Mouse (Mus musculus) limb, embryonic 11.5 days (tissue): ENCODE measurements at regions not wholly inside any gene's neighbourhood (a gene's known extent, or its start where the extent isn't known, plus 50 kb on each side); places are given as distances from the start of the nearest gene placed in this dataset.

ENCODE experiments used
- ATAC-seq: fragments of 200-750 bp; cut with Nextera tagmentation; 2 replicates; pipeline ENCODE4 v1.8.0; 2017; ENCODE audit warnings: low read depth; ENCODE audit not compliant: insufficient number of reproducible peaks, low FRiP score, low TSS enrichment
- DNase-seq: peaks from one replicate; pipeline ENCODE4 v3.0.0-alpha.2; 2015; ENCODE audit warnings: low spot score
- H3K27ac ChIP-seq: fragments of 300-500 bp; sonication (generic); replicated peaks from 2 replicates; pipeline ENCODE4 v1.5.1; 2014; ENCODE audit warnings: low read depth, mild to moderate bottlenecking, low read length
- H3K27me3 ChIP-seq: fragments of 300-500 bp; sonication (generic); 2 replicates; pipeline ENCODE4 v1.6.1; 2014; ENCODE audit warnings: mild to moderate bottlenecking, low read length, mixed read lengths; ENCODE audit not compliant: control insufficient read depth, insufficient read depth
- H3K36me3 ChIP-seq: fragments of 300-500 bp; sonication (generic); 2 replicates; pipeline ENCODE4 v1.6.1; 2014; ENCODE audit warnings: mild to moderate bottlenecking, low read length, moderate library complexity, mixed read lengths; ENCODE audit not compliant: control insufficient read depth, insufficient read depth
- H3K4me1 ChIP-seq: fragments of 300-500 bp; sonication (generic); 2 replicates; pipeline ENCODE4 v1.6.1; 2014; ENCODE audit warnings: low read length, mixed read lengths; ENCODE audit not compliant: control insufficient read depth, insufficient read depth
- H3K4me2 ChIP-seq: fragments of 300-500 bp; sonication (generic); 2 replicates; pipeline ENCODE4 v1.6.1; 2014; ENCODE audit warnings: low read depth, mild to moderate bottlenecking, moderate library complexity; ENCODE audit not compliant: severe bottlenecking
- H3K4me3 ChIP-seq: fragments of 300-500 bp; sonication (generic); 2 replicates; pipeline ENCODE4 v1.5.1; 2014; ENCODE audit warnings: low read depth, low read length
- H3K9ac ChIP-seq: fragments of 300-500 bp; sonication (generic); 2 replicates; pipeline ENCODE4 v1.6.1; 2014; ENCODE audit warnings: mild to moderate bottlenecking, low read length
- H3K9me3 ChIP-seq: fragments of 300-500 bp; sonication (generic); 2 replicates; pipeline ENCODE4 v1.6.1; 2016; ENCODE audit warnings: low read length; ENCODE audit not compliant: control insufficient read depth
- WGBS: fragments of 180-500 bp; shearing (Covaris S2); extraction: QIAGEN DNeasy Blood & Tissue Kit; methylation state at CpG from one replicate; pipeline ENCODE4 v1.1.7; 2014; 5-methylcytosine and 5-hydroxymethylcytosine counted together

DNA sequence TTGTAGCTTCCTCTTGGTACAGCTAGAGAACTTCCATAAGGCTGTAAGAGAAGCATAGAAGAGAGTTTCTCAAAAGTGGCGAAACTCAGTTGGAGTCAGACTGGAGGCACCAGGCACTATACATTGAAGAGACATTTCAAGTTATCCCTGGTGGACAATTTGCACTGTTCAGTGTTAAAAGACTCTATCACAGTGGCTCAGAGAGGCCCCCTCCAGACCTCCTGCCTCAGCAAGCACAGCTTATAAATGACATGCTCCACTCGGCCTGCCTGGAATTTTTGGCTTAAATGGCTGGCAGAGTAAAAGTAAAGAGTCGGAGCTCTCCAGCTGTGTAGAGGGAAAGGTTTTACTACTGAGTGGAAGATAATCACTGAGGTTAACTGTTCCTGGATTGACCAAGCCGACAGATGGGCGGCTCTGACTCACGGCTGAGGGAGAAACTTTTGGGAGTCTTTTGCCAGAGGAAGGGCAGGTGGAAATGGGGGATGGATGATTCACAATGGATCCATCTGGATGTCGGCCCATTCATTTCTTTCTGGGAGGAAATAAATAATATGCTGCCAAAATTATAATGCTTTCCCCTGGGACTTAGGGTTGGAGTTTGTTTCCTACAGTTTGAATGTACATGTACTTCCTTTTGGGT, 395.6 kb downstream of the Bcl11a start:
- no peak overlapping the region for H3K27ac ChIP-seq
- H3K9me3 ChIP-seq = no peaks in the 10 kb centered on the region
- no peak overlapping the region for H3K9ac ChIP-seq
- H3K4me2 ChIP-seq = no peak overlapping the region
- no peak for ATAC-seq
- WGBS = 49% methylated on average over 7 of the region's 7 CpGs
- no peaks in the 10 kb centered on the region for H3K36me3 ChIP-seq
- DNase-seq = no peak
- no peak overlapping the region for H3K4me3 ChIP-seq
- H3K27me3 ChIP-seq = no peaks in the 10 kb centered on the region
- no peaks in the 10 kb centered on the region; the same call in 1 of the 2 replicates for H3K4me1 ChIP-seq

- H3K9me3 ChIP-seq = no peaks in the 10 kb centered on the region
- H3K4me1 ChIP-seq = no peaks in the 10 kb centered on the region
- no peak overlapping the region for H3K9ac ChIP-seq
- 41% methylated on average over 11 of the region's 11 CpGs for WGBS
- H3K27me3 ChIP-seq = no peaks in the 10 kb centered on the region
- H3K27ac ChIP-seq = no peak overlapping the region
- H3K36me3 ChIP-seq = no peaks in the 10 kb centered on the region
- ATAC-seq (no peak), DNase-seq (no peak)
- no peak overlapping the region for H3K4me3 ChIP-seq
- no peak overlapping the region for H3K4me2 ChIP-seq
Measured at GRCm38 (mm10) chr11:24502722-24503424, 425.0 kb downstream of the Bcl11a start.

DNA sequence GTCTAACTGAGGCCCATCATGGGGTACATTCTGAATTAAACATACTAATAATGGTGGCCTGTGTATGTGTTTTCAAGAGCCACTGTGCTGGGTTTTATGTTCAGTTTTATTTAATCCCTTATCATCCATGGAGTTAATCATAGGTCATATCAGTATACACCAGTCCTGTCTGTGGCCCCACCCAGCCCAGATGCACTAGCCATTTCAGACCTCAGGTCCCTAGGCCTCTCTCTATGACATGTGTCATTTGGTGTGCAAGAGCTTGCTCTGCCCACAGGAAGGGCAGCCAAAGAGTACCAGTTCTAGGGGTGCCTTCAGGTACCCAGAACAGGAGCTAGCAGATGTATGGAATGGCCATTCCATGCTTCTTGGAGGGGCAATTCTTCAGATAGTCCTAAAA, 437.7 kb downstream of the Bcl11a start:
- Histone ChIP-seq H3K4me1 (no peaks in the 10 kb centered on the region), H3K27me3 (no peaks in the 10 kb centered on the region), H3K9ac (no peak overlapping the region), H3K36me3 (no peaks in the 10 kb centered on the region), H3K27ac (no peak overlapping the region), H3K9me3 (no peaks in the 10 kb centered on the region), H3K4me3 (no peak overlapping the region), H3K4me2 (no peak overlapping the region)
- ATAC-seq (no peak), DNase-seq (no peak)

DNA sequence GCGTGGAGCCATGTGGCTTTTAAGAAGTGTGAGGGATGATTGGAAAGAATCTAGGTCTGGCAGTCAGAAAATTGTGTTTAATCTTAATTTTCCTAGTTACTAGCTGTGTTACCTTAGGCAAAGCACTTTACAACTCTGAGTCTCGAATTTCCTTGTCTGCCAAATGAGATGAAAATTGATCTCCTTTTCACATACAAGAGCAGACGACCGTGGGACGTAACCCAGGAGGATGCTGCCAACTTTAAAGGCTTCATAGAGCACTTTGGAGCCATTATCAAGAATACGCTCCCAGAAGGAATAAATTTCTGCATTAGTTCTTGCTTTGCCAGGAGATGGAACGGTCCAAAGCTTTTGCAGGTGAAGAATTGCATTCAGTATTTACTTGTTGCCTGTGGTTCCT, 457.6 kb downstream of the Bcl11a start:
- H3K4me3 ChIP-seq = no peak overlapping the region
- H3K9me3 ChIP-seq = no peaks in the 10 kb centered on the region
- no peak overlapping the region for H3K27ac ChIP-seq
- H3K9ac ChIP-seq = no peak overlapping the region
- H3K4me1 ChIP-seq = no peaks in the 10 kb centered on the region
- no peak for DNase-seq
- no peaks in the 10 kb centered on the region for H3K27me3 ChIP-seq
- ATAC-seq = no peak
- H3K4me2 ChIP-seq = no peak overlapping the region
- H3K36me3 ChIP-seq = no peaks in the 10 kb centered on the region
- 53% methylated on average over 7 of the region's 7 CpGs for WGBS

- Histone ChIP-seq H3K4me3 (no peak overlapping the region), H3K36me3 (no peaks in the 10 kb centered on the region), H3K9me3 (no peaks in the 10 kb centered on the region), H3K4me1 (no peaks in the 10 kb centered on the region), H3K9ac (no peak overlapping the region), H3K27me3 (no peaks in the 10 kb centered on the region), H3K27ac (no peak overlapping the region), H3K4me2 (no peak overlapping the region)
- ATAC-seq (no peak), DNase-seq (no peak)
Measured at GRCm38 (mm10) chr11:24537721-24538120, 459.9 kb downstream of the Bcl11a start.

DNA sequence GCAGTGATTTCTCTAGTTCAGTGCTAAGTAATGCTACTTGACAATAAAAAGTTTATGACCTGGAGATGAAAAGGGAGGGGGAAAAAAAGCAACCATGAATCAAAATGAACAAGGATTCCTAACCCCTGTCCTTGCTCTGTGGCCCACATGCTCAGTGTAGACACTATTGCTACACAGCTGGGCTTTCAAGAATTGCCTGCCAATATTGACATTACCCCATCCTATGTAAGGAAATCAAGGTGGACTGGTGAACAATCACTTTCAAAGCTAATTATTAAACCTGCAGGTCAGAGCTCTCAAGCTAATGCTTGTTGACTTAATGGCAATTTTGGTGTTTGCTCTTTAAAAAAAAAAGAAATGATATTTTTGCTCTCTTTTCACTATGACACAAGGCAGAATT, 491.8 kb downstream of the Bcl11a start:
- ATAC-seq (no peak), DNase-seq (no peak)
- Histone ChIP-seq H3K4me1 (no peaks in the 10 kb centered on the region), H3K9me3 (no peaks in the 10 kb centered on the region), H3K27ac (no peak overlapping the region), H3K4me3 (no peak overlapping the region), H3K27me3 (no peaks in the 10 kb centered on the region), H3K4me2 (no peak overlapping the region), H3K36me3 (no peaks in the 10 kb centered on the region), H3K9ac (no peak overlapping the region)

GRCm38 (mm10) chr11:24613529-24613928, 535.7 kb downstream of the Bcl11a start:
- DNase-seq (no peak), ATAC-seq (no peak)
- Histone ChIP-seq H3K4me3 (no peak overlapping the region), H3K27ac (no peak overlapping the region), H3K9me3 (no peaks in the 10 kb centered on the region), H3K36me3 (no peaks in the 10 kb centered on the region), H3K4me1 (no peaks in the 10 kb centered on the region), H3K4me2 (no peak overlapping the region), H3K9ac (no peak overlapping the region), H3K27me3 (no peaks in the 10 kb centered on the region)
- WGBS = 48% methylated on average over 5 of the region's 5 CpGs

- H3K36me3 ChIP-seq = no peaks in the 10 kb centered on the region
- DNase-seq (no peak), ATAC-seq (no peak)
- H3K27me3 ChIP-seq = no peaks in the 10 kb centered on the region
- H3K4me1 ChIP-seq = no peaks in the 10 kb centered on the region
- no peak overlapping the region for H3K27ac ChIP-seq
- no peak overlapping the region for H3K4me2 ChIP-seq
- no peak overlapping the region for H3K4me3 ChIP-seq
- H3K9me3 ChIP-seq = no peaks in the 10 kb centered on the region
- whole genome bisulfite sequencing = 91% methylated on average over 1 of the region's 1 CpGs
- H3K9ac ChIP-seq = no peak overlapping the region
Measured at GRCm38 (mm10) chr11:24615436-24615835, 537.6 kb downstream of the Bcl11a start.

DNA sequence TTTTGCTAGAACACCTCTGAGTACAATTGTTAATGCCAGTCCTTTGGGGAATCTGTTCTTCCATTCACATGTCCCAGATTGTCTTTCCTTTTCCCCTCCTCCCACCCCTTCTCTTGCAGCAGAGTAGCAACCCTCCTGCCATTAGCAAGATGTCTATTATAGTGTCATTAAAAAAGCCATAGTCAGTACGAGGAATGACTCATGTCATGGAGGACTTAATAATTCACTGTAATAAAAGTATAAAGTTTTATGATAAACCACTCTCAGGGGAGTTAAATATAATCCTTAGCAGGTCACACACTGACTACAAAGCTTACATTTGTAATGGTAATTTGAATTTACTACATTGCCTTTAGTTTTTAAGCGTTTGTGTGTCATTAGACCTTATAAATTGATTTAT, 540.7 kb downstream of the Bcl11a start:
- H3K9me3 ChIP-seq = no peaks in the 10 kb centered on the region
- H3K4me1 ChIP-seq = no peaks in the 10 kb centered on the region
- ATAC-seq = no peak
- no peak overlapping the region for H3K4me2 ChIP-seq
- no peak overlapping the region for H3K4me3 ChIP-seq
- no peak for DNase-seq
- no peaks in the 10 kb centered on the region for H3K27me3 ChIP-seq
- 31% methylated on average over 2 of the region's 2 CpGs for WGBS
- no peak overlapping the region for H3K9ac ChIP-seq
- H3K27ac ChIP-seq = no peak overlapping the region
- no peaks in the 10 kb centered on the region for H3K36me3 ChIP-seq
